Mouse (Mus musculus): ENCODE results near the gene Nfkbia.

Nfkbia gene

DNA sequence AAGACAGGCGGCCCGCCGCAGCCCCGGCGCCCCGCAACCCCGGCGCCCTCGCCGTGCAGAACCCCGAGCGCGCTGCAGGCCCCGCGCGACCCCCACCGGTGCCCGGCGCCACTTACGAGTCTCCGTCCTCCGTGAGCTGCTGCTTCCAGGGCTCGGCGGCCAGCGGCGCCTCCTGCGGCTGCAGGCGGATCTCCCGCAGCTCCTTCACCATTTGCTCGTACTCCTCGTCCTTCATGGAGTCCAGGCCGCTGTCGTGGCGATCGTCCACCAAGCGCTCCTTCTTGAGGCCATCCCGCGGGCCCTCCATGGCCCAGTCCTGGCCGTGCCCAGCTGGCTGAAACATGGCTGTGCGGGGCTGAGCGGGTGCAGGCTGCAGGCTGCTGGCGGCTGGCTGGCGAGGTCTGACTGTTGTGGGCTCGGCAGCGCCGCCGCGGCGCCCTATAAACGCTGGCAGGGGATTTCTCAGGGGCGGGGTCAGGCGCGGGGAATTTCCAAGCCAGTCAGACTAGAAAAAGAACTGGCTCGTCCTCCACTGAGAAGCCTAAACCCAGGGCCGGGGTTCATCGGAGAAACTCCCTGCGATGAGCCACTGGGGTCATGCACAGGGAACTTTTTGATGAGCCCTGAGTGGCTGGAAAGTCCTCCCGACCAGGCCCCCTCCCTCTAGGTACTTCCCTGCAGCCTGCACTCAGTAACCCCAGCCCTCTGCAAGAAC lies at the start of gene Nfkbia:
TSS of gene Nfkbia (minus strand) at position 464 of the 715 bp plus-strand sequence.
- DNase-seq = peak; percentile 84

DNA sequence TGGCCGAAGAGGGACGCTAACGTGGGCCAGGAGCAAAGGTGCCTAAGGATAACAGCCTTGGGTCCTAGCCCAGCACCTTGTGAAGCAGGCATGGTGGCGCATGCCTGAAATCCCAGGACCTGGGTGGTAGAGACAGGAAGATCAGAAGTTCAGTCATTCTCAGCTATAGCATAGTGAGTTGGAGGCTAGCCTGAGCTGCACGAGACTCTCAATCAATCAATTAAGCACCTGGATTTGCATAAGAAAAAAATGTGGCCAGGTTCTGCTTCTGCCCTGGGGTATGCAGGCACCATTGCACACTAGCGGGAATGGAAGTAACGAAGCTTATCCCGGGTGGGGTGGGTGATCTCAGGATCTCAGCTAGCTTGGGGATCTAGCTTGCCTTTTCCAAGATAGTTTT lies 46.7 kb upstream of the Nfkbia start:
- DNase-seq = no peak

DNA sequence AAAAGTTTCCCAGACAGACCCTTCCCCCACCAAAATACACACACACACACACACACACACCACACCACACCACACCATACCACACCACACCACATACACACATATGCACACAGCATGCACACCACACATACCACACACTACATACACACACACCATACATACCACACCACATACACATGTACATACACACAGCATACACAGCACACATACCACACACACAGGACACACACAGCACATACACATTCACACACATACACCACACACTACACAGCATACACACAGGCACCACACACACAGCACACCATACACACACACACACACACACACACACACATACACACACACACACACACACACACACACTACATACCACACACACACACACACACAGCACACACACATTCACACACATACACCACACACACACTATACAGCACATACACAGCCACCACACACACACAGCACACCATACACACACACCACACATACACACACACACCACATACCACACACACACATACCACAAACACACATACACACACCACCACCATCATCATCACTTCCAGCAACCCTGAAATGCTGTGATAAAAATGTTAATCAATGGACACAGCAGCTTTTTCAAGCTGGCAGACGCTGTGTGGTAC lies 46.0 kb upstream of the Nfkbia start:
- DNase-seq = no peak

DNA sequence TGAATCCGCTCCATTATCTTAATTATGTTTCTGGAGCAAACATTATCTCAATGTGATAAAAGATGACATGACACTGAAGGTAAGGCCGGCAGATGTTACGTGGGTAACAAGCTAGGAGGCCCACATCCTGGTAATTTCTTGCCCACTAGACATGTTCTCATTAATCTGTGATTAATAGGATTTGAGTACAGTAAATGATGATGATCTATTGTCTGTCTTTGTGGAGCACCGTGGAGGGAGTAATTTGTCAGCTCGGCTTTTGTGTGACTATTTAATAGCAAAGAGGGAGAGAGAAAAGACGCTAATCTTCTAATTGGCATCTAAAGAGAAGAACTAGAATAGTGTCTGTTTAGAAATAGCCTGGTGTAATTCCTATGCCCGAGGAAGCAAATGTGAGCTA lies 45.3 kb upstream of the Nfkbia start:
- DNase-seq = no peak

DNA sequence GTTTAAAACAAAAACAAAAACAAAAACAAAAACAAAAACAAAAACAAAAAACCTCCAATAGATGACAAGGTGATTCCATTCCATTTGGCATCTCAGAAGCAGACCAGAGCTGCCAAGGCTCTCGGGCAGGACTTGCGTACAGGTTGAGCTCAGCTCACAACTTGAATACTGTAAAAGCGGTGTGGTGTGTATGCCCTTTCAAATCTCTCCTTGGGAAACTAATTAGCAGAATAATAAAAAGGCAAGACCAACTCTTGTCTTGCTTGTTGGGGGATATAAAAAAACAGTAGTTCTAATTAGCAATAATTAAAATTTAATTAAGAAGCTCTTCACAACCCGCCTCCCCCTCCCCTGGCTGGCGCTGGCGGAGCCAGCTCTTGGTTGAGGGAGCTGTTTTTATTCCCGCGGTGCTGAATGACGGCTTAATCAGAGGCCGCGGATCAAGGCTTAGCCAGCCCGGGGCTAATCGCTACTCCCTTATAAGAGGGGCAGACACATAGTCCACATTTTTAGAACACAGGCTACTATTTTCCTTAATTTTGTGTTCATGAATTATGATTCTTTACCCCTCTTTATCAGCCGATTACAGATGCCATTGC lies 44.2 kb upstream of the Nfkbia start:
- no peak for DNase-seq

DNA sequence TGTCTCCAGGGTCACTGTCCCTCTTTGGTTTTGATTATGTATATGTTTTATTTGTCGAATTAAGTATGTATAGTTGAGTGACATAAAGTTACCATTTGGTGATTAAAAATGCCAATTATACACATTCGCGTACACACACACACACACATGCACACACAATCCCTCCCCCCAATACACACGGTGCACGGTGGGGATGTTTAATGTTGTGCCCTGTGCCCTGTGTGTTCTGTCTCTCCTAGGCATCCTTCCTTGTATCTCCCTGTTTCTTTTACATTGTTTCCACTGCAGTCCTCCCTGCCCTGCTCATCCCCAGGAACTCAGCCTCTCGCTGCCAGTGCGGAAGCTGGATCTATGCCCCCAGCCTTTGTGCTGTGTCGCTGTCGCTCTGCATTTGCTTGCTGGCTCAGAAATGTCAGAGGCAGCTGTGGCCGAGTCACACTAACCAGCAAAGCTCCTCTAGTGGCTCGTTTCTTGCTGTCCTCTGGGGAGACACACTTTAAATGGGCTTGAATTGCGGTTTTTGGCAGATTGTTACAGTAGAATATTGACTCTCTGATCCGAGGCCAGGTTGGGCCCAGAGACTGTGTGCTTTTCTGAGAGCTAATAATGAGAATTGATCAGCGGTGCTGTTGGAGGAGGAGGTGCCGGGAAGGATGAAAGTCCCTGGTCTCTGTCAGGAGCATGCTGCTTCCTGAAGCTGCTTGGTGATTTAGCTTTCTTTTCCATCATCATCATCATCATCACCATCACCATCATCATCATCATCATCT lies 34.7 kb upstream of the Nfkbia start:
- DNase-seq = no peak

DNA sequence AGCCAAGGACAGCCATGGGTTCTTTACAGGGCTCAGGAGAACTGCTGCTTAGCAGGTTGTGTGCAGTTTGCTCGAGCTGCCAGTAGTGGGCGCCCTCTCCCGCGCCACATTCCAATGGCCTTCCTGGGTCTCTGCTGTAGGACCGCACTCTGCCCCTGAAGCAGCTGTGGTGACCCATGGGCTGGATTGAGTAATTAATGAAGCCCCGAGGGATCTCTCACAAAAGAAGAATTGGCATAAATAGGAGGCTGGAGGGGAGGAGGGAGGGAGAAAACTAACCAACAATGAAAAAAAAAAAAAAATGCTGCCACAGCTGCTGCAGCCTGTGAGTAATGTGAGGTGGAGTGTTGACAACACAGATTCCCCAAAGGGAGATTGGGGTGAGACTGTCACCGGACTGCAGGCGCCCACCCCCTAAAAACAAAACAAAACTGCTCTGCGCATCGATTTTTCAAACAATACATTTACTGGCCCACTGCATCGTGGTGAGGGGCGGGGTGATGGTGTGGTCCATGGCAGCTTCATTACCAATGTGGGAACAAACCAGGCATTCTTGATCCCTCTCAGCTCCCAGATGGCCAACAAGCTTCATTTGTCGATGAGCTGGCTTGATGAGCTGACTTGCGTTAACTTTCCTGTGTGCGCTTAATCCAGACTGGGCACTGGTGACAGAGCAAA lies 25.8 kb upstream of the Nfkbia start:
- DNase-seq = no peak

DNA sequence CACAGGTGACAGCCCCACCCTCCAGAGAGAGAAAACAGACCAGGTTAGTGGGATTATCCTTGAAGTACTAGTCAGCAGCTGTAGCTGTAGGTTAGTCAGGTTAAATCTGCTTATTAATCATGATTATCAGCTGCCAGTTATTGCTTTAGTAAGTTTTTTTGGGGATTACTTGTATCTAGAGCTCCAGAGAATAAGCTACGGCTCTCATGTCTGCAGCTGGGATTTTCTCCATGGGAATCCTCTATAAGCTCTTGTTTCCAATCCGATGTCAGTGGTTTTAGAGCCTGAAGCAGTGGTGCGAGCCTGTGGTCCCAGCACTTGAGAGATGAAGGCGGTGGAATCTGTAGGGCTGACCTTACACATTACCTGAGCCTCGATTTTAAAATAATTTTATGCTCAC lies 16.4 kb upstream of the Nfkbia start:
- DNase-seq = no peak

DNA sequence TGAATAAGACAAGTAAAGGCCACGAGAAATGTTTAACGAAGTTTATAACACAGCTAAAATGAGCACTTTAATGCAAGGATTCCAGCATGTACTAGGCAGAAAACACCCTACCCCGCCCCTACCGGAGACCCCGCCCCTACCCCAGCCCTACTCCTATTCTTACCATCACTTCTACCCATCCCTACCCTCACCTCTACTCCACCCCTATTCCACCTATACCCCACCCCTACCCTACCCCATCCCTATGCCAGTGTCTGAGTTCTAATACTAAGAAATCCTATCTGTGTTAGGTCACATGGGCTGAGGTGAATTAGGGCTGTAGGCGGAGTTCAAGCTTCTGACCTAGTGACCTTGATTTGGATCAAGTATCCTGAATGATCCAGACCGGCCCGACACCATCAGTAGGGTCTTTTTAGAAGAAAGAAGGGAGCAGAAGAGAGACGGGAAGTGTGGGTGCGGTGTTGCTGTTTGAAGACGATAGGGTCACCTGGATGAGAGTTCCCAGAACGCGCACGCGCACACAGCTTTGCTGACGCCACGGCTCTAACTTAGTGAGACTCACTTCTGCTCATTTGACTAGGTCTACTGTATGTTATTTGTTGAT lies 15.0 kb upstream of the Nfkbia start:
- no peak for DNase-seq

DNA sequence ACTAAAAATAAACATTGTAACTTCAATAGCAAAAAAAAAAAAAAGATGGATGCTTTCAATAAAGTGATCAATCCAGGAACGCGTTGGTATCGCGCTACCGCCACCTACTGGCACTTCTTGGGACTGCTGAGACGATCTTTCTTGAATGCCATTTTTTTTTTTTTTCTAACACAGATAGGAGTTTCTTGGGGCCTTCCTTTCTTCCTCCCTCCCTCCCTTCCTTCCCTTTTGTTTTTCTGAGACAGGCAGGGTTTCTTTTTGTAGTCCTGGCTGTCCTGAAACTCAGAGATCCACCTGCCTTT lies 13.5 kb upstream of the Nfkbia start:
- peak; percentile 38 for DNase-seq

DNA sequence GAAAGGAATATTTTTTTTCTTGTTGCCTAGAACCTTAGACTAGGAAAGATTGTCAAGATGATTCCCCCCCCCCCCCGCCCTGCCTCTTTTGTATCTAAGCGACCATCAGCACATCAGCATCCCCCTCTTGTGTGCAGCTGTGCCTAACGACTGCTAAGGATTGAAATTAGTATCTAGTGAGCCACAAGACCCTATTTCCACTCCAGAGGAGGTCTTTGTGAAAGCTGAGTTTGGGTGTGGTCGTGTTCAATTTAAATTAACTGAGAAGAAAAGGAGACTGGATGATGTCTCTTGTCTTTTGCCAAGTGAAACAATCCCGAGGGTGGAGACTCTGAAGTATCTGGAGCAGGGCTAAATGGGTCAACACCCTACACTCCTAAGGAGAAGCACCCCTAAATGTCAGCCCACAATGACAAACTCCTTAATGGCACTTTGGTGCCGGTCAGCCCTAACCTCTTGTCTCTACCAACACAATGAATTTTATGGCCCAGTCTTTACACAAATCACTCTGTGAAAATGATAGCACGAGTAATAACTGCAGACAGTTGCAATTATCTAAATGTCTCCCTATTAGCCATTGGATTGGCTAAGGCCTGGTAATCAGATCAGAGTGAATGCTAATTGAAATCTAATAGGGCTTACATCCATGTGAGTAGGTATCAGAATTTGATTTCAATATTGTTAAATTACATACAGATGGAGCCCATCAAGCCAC lies 13.0 kb upstream of the Nfkbia start:
- DNase-seq = no peak

DNA sequence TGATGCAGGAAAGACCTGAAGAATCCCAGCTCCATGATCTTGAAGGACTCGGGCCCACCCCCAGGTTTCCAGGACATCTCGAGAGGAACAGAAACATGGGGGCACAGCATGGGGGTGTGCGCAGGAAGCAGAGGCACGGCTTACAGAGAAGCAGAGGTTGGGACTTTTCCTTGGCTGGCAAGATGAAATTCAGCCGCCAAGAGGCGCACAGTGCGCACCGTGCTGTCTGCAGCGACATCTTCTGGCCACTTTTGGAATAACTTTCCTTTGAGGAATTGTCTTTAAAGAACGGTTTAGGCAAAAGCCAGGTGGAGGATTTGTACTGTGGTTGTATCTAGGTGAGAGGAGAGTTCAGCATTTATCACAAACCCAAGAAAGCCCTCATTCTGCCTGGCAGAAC lies 6.6 kb upstream of the Nfkbia start:
- DNase-seq = peak; percentile 84

DNA sequence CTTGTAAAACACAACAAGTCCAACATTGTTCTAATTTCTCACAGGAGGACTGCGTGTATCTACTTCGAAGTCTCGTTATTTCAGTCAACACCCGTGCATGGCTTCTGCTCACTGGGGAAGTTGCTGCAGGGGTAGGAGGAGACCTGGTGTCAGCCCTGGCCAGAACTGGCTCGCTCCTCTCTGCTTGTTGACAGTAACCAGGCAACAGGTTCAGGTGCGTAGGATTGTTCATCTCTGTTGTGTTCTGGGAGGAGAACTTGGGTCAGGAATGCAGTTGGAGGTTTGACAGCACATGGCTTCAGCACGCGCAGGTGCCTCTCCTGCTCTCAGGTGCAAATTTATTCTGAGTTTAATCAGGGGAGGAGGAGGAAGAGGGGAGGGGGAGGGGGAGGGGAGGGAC lies 5.3 kb upstream of the Nfkbia start:
- no peak for DNase-seq

DNA sequence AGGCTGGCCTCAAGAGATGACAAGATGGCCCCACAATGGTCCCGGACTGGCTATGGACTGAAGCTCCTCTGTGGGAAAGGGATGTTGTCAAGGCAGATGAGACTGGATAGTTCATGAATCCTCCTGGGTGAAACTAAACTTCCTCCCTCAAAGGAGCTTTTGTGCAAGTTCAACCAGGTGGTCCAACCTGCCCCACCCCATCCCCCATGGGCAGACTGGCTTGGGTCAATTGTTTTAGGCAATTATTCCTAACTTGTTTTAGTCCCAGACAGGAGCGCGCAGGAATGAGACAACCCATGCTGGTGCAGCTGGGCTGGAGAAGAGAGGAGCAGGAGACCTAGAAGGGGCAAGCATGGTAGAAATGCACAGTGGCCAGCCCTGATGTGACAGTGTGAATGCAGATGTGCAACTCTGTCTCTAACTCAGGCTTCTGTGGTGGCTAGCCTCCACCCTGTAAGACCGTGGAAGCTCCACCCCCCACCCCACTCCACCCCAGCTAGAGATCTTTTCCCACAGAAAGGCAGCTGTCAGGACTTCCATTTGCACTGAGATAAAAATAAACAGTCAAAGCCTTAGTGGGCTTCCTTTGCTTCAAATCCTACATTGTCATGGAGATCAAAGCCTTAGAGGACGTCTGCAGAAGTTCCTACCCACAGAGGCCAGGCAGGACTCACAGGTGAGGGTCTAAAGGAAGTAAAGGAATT lies 3.6 kb upstream of the Nfkbia start:
- no peak for DNase-seq

DNA sequence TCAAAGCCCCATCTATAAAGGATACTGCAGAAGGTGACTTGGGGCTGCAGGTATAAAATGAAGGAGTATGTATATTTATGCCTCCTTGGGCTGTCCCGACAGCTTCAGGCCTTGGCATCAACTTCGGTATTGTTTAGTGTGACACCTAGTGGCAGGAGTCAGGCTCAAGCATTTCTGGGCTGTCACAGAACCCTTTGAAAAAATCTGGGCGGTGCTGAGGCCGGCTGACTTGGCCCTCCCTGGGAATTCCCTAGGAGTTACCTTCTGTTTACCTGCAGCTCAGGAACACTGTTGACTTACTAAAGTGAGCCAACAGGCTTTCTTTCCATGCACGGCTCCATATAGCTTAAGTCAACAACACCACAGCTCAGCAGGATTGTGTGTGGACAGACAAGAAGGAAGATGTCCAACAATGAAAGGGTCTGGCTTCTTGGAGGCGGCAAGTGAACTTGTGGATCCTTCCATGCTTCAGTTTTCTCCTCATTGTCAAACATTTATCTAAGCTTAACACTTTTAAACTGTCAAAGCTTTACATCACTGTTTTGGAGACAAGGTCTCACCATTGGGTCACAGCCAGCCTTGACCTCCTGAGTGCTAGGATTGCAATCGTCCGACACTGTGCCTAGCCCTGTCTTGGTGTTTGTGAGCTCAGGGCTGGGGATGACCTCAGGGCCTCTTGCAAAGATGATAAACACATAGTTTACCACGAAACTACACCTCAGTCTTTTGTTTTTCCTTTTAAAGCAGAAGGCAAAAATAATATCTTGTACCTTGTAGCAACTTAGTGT lies 2.9 kb upstream of the Nfkbia start:
- DNase-seq = peak; percentile 74

DNA sequence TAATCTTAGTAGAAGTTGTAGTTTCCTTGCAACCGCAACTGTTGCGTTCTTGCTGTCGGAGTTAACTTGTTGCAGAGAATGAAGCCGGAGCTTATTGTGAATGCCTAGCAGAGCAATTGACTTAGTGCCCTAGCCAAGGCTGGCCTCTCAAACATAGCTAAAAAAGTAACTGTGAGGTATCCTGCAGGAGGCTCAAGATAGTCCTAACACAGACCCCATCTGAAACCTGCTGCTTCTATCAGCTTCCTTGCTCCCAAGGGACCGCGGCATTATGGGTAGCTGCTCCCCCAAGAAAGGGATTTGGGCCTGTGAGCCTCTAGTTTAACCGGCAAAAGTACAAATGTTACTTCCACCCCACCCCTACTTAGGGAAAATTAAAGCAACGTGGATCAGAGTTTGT lies 934 bp upstream of the Nfkbia start:
- no peak for DNase-seq

DNA sequence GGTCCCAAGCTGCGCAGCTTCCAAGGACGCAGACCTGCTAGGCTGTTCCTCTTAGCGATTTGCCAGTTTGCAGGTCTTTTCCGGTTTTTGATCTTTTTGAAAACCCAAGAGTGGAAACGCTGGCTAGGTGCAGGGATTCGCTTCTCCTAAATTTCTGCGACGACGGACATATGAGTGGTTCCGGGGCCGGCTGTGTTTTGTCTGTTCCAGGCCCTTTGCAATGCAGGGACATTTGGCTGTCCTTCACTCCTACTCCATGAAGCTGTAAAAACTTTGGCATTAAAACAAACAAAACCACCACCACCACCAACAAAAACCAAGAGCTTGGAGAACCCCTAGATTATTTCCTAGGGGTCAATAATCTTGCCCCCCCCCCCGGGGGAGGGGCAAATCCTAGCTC lies 494 bp upstream of the Nfkbia start:
- peak; percentile 28 for DNase-seq

DNA sequence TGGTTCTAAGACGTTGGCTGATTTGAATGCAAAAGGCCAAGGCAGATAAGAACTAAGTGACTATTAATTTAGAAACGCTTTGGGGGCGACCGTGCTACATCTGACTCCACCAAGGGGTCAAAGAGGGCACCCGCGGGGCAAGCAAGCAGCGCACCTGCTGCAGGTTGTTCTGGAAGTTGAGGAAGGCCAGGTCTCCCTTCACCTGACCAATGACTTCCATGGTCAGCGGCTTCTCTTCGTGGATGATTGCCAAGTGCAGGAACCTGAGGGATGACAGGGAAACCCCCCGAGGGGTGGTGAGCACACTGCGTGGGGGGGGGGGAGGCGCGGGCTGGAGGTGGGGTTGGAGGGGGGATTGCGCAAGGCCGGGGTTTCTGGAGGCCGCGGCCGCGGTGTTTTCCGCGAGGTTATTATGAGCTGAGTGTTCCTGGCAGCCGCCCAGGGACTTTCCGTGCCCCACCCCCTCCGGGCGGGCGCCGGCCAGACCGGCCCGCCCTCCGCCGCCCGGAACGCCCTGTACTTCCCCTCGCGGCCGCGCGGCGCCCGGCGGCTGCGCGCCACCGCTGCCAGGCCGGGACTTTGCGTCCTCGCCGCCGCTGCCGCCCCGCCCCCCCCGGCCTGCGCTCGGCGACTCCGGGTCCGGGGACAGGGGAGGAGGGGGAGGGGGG lies 797 bp downstream of the Nfkbia start:
- peak; percentile 88 for DNase-seq

DNA sequence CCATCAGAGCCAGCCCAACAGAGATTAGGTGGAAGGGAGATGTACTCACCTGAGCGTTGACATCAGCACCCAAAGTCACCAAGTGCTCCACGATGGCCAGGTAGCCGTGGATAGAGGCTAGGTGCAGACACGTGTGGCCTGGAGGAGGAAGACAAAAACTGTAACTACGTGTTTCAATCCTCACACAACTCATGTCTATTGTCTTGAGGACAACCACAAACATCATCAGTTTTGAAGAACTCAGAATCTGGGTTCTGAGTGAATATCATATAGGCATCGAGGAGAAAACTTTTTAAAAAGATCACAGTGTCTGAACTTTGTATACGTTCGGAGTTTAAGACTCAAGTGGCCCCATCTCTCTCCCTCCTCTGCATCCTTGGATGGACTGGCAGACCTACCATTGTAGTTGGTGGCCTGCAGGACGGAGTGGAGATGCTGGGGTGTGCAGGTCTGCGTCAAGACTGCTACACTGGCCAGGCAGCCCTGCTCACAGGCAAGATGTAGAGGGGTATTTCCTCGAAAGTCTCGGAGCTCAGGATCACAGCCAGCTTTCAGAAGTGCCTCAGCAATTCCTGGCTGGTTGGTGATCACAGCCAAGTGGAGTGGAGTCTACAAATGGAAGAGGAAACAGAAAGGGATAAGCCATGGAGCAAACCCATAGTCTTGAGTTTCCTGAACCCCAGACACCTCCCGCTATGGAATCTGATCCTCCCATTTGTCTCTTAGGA lies 1.6 kb downstream of the Nfkbia start:
- peak; percentile 33 for DNase-seq
